Mouse (Mus musculus): ENCODE data around the gene Proca1. TPM values are rescaled to one million over a fixed set of nuclear protein-coding genes. Genes with fewer than 3 reads are reported as not detected.

Proca1 gene
- polyA plus RNA-seq (2012; rRNA removed) = 0.11 TPM in 1 of 2 replicates, not detected in the other

DNA sequence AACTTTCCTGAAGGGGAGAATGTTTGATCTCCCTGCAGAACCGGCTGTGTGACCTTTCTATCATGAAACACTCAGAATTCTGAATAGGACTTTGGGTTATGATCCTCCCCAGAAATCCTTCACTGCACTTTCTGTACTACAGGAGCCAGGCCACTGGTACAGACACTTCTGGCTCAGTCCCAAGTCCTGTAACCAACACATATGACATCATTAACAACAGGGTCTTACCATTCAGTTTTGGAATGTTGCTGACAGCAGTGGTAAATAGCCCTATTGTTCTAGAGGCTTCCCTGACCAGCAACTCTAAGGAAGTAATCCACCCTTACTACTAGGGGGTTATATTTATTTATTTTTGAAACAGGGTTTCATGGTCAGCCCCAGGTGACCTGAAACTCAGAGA lies at the start of gene Proca1:
Proca1 (plus strand) TSS at position 280 of the 400 bp plus-strand sequence.
- WGBS = 28% methylated on average over 1 of the region's 1 CpGs
- TF ChIP-seq CTCF (IDR thresholded peaks at IDR 0.05; ENCODE audit: extremely low read depth, insufficient read length, insufficient replicate concordance, low read depth, low read length) = no peak
- TF ChIP-seq POLR2A (IDR thresholded peaks at IDR 0.05; ENCODE audit: low read depth, low read length) = no peak
- no peak within 1 kb of the TSS for H3K27ac ChIP-seq (ENCODE audit: insufficient read depth, low read depth, low read length)

GRCm38 (mm10) chr11:78143520-78143919 lies 49.7 kb upstream of the Proca1 start:
- WGBS = 92% methylated on average over 2 of the region's 2 CpGs
- H3K27ac ChIP-seq (ENCODE audit: insufficient read depth, low read depth, low read length) = no peak overlapping the region
- H3K36me3 ChIP-seq (ENCODE audit: control insufficient read depth, insufficient read depth, low read length) = peaks cover 28% of the 10 kb centered on the region
- no peaks in the 10 kb centered on the region for H3K27me3 ChIP-seq (ENCODE audit: control insufficient read depth, insufficient read depth, low read length)
- TF ChIP-seq CTCF (IDR thresholded peaks at IDR 0.05; ENCODE audit: extremely low read depth, insufficient read length, insufficient replicate concordance, low read depth, low read length) (no peak), POLR2A (IDR thresholded peaks at IDR 0.05; ENCODE audit: low read depth, low read length) (no peak)
- no peaks in the 10 kb centered on the region for H3K4me1 ChIP-seq (ENCODE audit: control insufficient read depth, insufficient read depth, insufficient read length, low read length)
- no peak overlapping the region for H3K4me3 ChIP-seq (ENCODE audit: low read depth, low read length)

More for the DNA sequence above, at the start of gene Proca1:
- Histone ChIP-seq H3K4me1 (ENCODE audit: control insufficient read depth, insufficient read depth, insufficient read length, low read length) (peaks cover 12% of the 10 kb centered on the region), H3K4me3 (ENCODE audit: low read depth, low read length) (no peak within 1 kb of the TSS), H3K36me3 (ENCODE audit: control insufficient read depth, insufficient read depth, low read length) (no peaks in the 10 kb centered on the region), H3K27me3 (ENCODE audit: control insufficient read depth, insufficient read depth, low read length) (peaks cover 25% of the 10 kb centered on the region)

DNA sequence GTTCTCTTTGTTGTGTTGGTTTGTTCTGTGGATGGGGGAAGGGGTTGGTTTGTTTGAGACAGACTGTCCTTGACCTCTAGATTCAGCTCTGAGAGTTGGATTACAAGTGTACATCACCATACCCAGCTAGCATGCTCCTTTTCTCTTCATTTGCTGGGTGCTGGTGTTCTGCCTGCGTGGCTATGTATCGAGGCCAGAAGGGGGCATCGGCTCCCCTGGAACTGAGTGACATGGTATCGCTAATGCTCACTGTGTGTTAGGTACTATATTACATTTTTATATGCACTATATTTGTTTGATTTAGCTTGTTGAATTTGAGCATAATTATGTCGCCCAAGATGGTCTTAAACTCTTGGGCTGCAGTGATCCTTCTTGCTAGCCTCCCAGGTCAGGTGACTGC lies 47.0 kb upstream of the Proca1 start:
- no peak overlapping the region for H3K4me3 ChIP-seq (ENCODE audit: low read depth, low read length)
- peaks cover 36% of the 10 kb centered on the region for H3K36me3 ChIP-seq (ENCODE audit: control insufficient read depth, insufficient read depth, low read length)
- WGBS = 88% methylated on average over 5 of the region's 5 CpGs
- no peaks in the 10 kb centered on the region for H3K27me3 ChIP-seq (ENCODE audit: control insufficient read depth, insufficient read depth, low read length)
- no peaks in the 10 kb centered on the region for H3K4me1 ChIP-seq (ENCODE audit: control insufficient read depth, insufficient read depth, insufficient read length, low read length)
- no peak overlapping the region for H3K27ac ChIP-seq (ENCODE audit: insufficient read depth, low read depth, low read length)
- TF ChIP-seq POLR2A (IDR thresholded peaks at IDR 0.05; ENCODE audit: low read depth, low read length) (no peak), CTCF (IDR thresholded peaks at IDR 0.05; ENCODE audit: extremely low read depth, insufficient read length, insufficient replicate concordance, low read depth, low read length) (no peak)

DNA sequence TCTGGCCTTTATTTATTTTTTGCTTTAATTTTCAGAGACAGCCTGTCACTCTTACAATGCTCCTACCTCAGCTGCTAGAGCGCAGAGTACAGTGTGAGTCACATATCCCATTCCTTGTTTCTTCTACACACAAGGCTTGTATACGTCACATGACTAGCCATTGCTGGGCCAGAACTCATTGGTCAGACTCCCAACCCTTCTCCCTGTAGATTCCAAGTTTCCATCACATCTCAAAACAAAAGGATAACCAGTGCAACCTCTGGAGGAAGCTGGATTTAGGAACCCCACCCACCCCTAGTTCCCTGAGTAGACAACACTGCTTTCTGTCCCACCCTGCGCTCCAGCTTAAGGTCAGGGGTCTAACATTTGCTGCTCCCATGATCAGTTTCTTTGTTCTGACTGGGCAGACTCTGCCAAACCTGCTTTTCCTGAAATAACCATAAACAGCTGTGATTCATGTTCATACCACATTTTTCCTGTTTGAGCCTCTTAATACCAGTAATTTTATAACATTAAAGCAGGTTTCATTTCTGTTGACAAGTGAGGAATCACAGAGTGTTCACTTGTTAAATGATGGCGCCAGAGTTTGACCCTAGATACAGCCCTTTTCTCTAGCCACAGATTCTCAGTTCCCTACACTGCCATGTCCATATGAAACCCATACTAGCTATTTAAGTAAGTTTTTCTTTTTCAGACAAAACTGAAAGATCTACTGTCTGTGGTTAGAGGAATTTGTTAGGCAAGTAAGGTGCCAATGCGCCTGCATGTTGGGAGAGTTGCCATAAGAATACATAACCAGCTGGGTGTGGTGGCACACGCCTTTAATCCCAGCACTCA lies 46.3 kb upstream of the Proca1 start:
- Histone ChIP-seq H3K27me3 (ENCODE audit: control insufficient read depth, insufficient read depth, low read length) (no peaks in the 10 kb centered on the region), H3K36me3 (ENCODE audit: control insufficient read depth, insufficient read depth, low read length) (peaks cover 36% of the 10 kb centered on the region), H3K4me1 (ENCODE audit: control insufficient read depth, insufficient read depth, insufficient read length, low read length) (no peaks in the 10 kb centered on the region), H3K27ac (ENCODE audit: insufficient read depth, low read depth, low read length) (no peak overlapping the region), H3K4me3 (ENCODE audit: low read depth, low read length) (no peak overlapping the region)
- WGBS = 87% methylated on average over 6 of the region's 6 CpGs
- TF ChIP-seq POLR2A (IDR thresholded peaks at IDR 0.05; ENCODE audit: low read depth, low read length) (no peak), CTCF (IDR thresholded peaks at IDR 0.05; ENCODE audit: extremely low read depth, insufficient read length, insufficient replicate concordance, low read depth, low read length) (no peak)

DNA sequence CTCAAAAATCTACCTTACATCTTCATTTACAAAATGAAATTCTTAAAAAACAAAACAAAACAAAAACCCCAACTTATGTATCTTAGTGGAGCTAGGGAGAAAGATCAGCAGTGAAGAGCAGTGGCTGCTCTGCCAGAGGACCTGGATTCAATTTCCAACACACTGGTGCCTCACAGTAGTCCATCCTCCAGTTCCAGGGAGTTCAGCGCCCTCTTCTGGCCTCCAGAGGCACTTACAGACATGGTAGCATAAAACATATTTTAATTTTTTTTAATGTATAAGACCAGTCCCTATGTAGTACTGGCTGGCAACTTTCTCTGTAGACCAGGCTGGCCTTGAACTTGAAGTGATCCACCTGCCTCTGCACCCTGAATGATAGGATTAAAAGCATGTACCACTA lies 42.0 kb upstream of the Proca1 start:
- WGBS = 50% methylated on average over 1 of the region's 1 CpGs
- no peak overlapping the region for H3K27ac ChIP-seq (ENCODE audit: insufficient read depth, low read depth, low read length)
- no peaks in the 10 kb centered on the region; the same call in 1 of the 2 replicates for H3K4me1 ChIP-seq (ENCODE audit: control insufficient read depth, insufficient read depth, insufficient read length, low read length)
- TF ChIP-seq POLR2A (IDR thresholded peaks at IDR 0.05; ENCODE audit: low read depth, low read length) = no peak
- peak; percentile 60; the same call in 1 of the 2 replicates for TF ChIP-seq CTCF (IDR thresholded peaks at IDR 0.05; ENCODE audit: extremely low read depth, insufficient read length, insufficient replicate concordance, low read depth, low read length)
- H3K27me3 ChIP-seq (ENCODE audit: control insufficient read depth, insufficient read depth, low read length) = no peaks in the 10 kb centered on the region
- peaks cover 38% of the 10 kb centered on the region for H3K36me3 ChIP-seq (ENCODE audit: control insufficient read depth, insufficient read depth, low read length)
- H3K4me3 ChIP-seq (ENCODE audit: low read depth, low read length) = no peak overlapping the region

GRCm38 (mm10) chr11:78152299-78153231 lies 40.6 kb upstream of the Proca1 start:
- Histone ChIP-seq H3K27ac (ENCODE audit: insufficient read depth, low read depth, low read length) (0 out of 2 replicates have a peak overlapping the region, but pooled peaks have one; percentile 14), H3K4me1 (ENCODE audit: control insufficient read depth, insufficient read depth, insufficient read length, low read length) (no peaks in the 10 kb centered on the region; the same call in 1 of the 2 replicates), H3K27me3 (ENCODE audit: control insufficient read depth, insufficient read depth, low read length) (no peaks in the 10 kb centered on the region), H3K4me3 (ENCODE audit: low read depth, low read length) (no peak overlapping the region), H3K36me3 (ENCODE audit: control insufficient read depth, insufficient read depth, low read length) (peaks cover 36% of the 10 kb centered on the region)
- TF ChIP-seq CTCF (IDR thresholded peaks at IDR 0.05; ENCODE audit: extremely low read depth, insufficient read length, insufficient replicate concordance, low read depth, low read length) = no peak
- no peak for TF ChIP-seq POLR2A (IDR thresholded peaks at IDR 0.05; ENCODE audit: low read depth, low read length)
- 75% methylated on average over 9 of the region's 9 CpGs for WGBS

Measured in small intestine, adult 2 months (tissue).